Mouse (Mus musculus): Measurements from ENCODE around the gene Rbm48. TPM values are rescaled to one million over a fixed set of nuclear protein-coding genes. Genes with fewer than 3 reads are reported as not detected.
A peak's percentile ranks its signal among the peaks of the same experiment; 100 is the strongest.

Gene Rbm48
- polyA plus RNA-seq, 1 experiment = 1.9 TPM

- Histone ChIP-seq H3K4me3 (no peak overlapping the region), H3K36me3 (ENCODE audit: control insufficient read depth, insufficient read depth) (no peaks in the 10 kb centered on the region), H3K79me2 (ENCODE audit: control insufficient read depth, insufficient read depth) (peaks cover 73% of the 10 kb centered on the region), H3ac (ENCODE audit: control insufficient read depth, insufficient read length) (no peak overlapping the region), H3K4me2 (ENCODE audit: low read depth) (no peak overlapping the region), H3K27me3 (ENCODE audit: control insufficient read depth, insufficient read depth, insufficient read length) (no peaks in the 10 kb centered on the region)
- TF ChIP-seq POLR2A (IDR thresholded peaks at IDR 0.05; ENCODE audit: insufficient read length, low read depth) (no peak), TCF3 (IDR thresholded peaks at IDR 0.05; ENCODE audit: insufficient read length, low read depth) (no peak), POLR2AphosphoS2 (IDR thresholded peaks at IDR 0.05; ENCODE audit: insufficient read length, low read depth) (no peak), CEBPB (IDR thresholded peaks at IDR 0.05; ENCODE audit: insufficient read depth, poor library complexity, severe bottlenecking) (no peak), MYOG (IDR thresholded peaks at IDR 0.05; ENCODE audit: control insufficient read depth in 1 of 3, insufficient read depth in 1 of 3, insufficient read length in 2 of 3, low read depth in 2 of 3) (no peak), MYOD1 (IDR thresholded peaks at IDR 0.05; ENCODE audit: control insufficient read depth in 1 of 3, insufficient read length in 2 of 3, low read depth in 2 of 3) (no peak), REST (IDR thresholded peaks at IDR 0.05; ENCODE audit: insufficient read depth, insufficient read length) (no peak), TCF12 (IDR thresholded peaks at IDR 0.05; ENCODE audit: insufficient read depth, poor library complexity, severe bottlenecking) (no peak), SRF (IDR thresholded peaks at IDR 0.05; ENCODE audit: control insufficient read depth, insufficient read length, low read depth) (no peak), E2F4 (IDR thresholded peaks at IDR 0.05; ENCODE audit: insufficient read depth) (no peak), MAX (IDR thresholded peaks at IDR 0.05; ENCODE audit: low read depth) (no peak), USF1 (IDR thresholded peaks at IDR 0.05; ENCODE audit: low read depth) (no peak)
These were observed 50.2 kb downstream of the Rbm48 start for GRCm38 (mm10) chr5:3546226-3546625.

- H3K79me2 ChIP-seq (ENCODE audit: control insufficient read depth, insufficient read depth) = peaks cover 55% of the 10 kb centered on the region
- H3K27me3 ChIP-seq (ENCODE audit: control insufficient read depth, insufficient read depth, insufficient read length) = no peaks in the 10 kb centered on the region
- H3K36me3 ChIP-seq (ENCODE audit: control insufficient read depth, insufficient read depth) = no peaks in the 10 kb centered on the region
- peak overlapping the region; percentile 97 for H3K4me2 ChIP-seq (ENCODE audit: low read depth)
- TF ChIP-seq MYOG (IDR thresholded peaks at IDR 0.05; ENCODE audit: control insufficient read depth in 1 of 3, insufficient read depth in 1 of 3, insufficient read length in 2 of 3, low read depth in 2 of 3) = no peak
- TF ChIP-seq POLR2A (IDR thresholded peaks at IDR 0.05; ENCODE audit: insufficient read length, low read depth) = no peak
- TF ChIP-seq USF1 (IDR thresholded peaks at IDR 0.05; ENCODE audit: low read depth) = no peak
- no peak for TF ChIP-seq TCF3 (IDR thresholded peaks at IDR 0.05; ENCODE audit: insufficient read length, low read depth)
- no peak for TF ChIP-seq CEBPB (IDR thresholded peaks at IDR 0.05; ENCODE audit: insufficient read depth, poor library complexity, severe bottlenecking)
- no peak for TF ChIP-seq MYOD1 (IDR thresholded peaks at IDR 0.05; ENCODE audit: control insufficient read depth in 1 of 3, insufficient read length in 2 of 3, low read depth in 2 of 3)
- TF ChIP-seq TCF12 (IDR thresholded peaks at IDR 0.05; ENCODE audit: insufficient read depth, poor library complexity, severe bottlenecking) = no peak
- TF ChIP-seq REST (IDR thresholded peaks at IDR 0.05; ENCODE audit: insufficient read depth, insufficient read length) = no peak
- no peak for TF ChIP-seq SRF (IDR thresholded peaks at IDR 0.05; ENCODE audit: control insufficient read depth, insufficient read length, low read depth)
- TF ChIP-seq MAX (IDR thresholded peaks at IDR 0.05; ENCODE audit: low read depth) = no peak
- TF ChIP-seq E2F4 (IDR thresholded peaks at IDR 0.05; ENCODE audit: insufficient read depth) = no peak
- no peak for TF ChIP-seq POLR2AphosphoS2 (IDR thresholded peaks at IDR 0.05; ENCODE audit: insufficient read length, low read depth)
- peak overlapping the region; percentile 50 for H3K4me3 ChIP-seq
- peak overlapping the region; percentile 71 for H3ac ChIP-seq (ENCODE audit: control insufficient read depth, insufficient read length)
These were observed 52.0 kb downstream of the Rbm48 start for GRCm38 (mm10) chr5:3544480-3544769.

DNA sequence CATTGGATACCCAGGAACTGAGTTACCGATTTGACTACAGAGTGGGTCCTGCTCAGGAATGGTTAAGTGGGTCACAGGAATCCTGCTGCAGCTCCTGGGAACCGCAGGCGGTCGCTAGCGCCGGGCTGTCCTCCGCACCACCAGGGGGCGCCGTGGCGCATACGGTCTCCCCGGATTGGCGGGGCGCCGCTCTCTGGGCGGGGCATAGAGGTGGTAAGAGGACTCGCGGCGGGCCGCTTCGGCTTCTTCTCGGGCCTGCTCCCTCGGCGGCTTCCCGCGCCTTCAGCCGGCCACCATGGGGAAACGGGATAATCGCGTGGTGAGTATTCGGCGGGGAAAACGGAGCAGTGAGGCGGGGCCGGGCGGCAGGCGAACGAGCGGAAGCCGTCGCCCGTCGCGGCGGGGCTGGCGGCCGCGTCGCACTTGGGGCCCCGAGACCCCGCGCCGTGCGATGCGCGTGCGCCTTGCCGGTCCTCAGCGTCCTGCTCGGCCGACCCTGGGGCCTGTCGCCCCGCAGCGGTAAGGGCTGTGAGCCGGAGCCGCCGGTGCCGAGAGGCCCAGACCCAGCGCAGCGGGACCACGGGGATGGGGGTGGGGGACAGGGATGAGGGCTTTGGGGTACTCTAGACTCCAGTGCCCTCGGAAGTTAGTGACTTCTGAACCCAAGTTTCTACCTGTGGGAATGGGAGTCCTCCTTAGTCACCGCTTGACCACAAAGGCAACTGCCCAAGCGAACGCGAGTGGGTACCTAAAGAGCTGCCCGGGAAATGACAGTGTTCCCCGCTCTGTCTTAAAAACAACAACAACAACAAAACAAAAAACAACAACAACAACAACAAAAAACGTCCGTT, 52.5 kb downstream of the Rbm48 start, which contains the start of gene Fam133b:
Gene Fam133b, plus strand, starts transcription at position 205 of the 851 bp plus-strand sequence.
- Histone ChIP-seq H3K4me2 (ENCODE audit: low read depth) (peak within 1 kb of the TSS; percentile 97), H3K4me3 (peak within 1 kb of the TSS; percentile 50), H3ac (ENCODE audit: control insufficient read depth, insufficient read length) (peak within 1 kb of the TSS; percentile 71), H3K36me3 (ENCODE audit: control insufficient read depth, insufficient read depth) (no peaks in the 10 kb centered on the region), H3K27me3 (ENCODE audit: control insufficient read depth, insufficient read depth, insufficient read length) (no peaks in the 10 kb centered on the region), H3K79me2 (ENCODE audit: control insufficient read depth, insufficient read depth) (peaks cover 49% of the 10 kb centered on the region)
- TF ChIP-seq POLR2A (IDR thresholded peaks at IDR 0.05; ENCODE audit: insufficient read length, low read depth) = peak; percentile 68
- TF ChIP-seq MYOD1 (IDR thresholded peaks at IDR 0.05; ENCODE audit: control insufficient read depth in 1 of 3, insufficient read length in 2 of 3, low read depth in 2 of 3) = peak in 1 of 3 experiments; percentile 29
- no peak for TF ChIP-seq TCF3 (IDR thresholded peaks at IDR 0.05; ENCODE audit: insufficient read length, low read depth)
- peak in 1 of 3 experiments; percentile 47 for TF ChIP-seq MYOG (IDR thresholded peaks at IDR 0.05; ENCODE audit: control insufficient read depth in 1 of 3, insufficient read depth in 1 of 3, insufficient read length in 2 of 3, low read depth in 2 of 3)
- no peak for TF ChIP-seq MAX (IDR thresholded peaks at IDR 0.05; ENCODE audit: low read depth)
- TF ChIP-seq POLR2AphosphoS2 (IDR thresholded peaks at IDR 0.05; ENCODE audit: insufficient read length, low read depth) = peak; percentile 71
- TF ChIP-seq E2F4 (IDR thresholded peaks at IDR 0.05; ENCODE audit: insufficient read depth) = peak; percentile 56

DNA sequence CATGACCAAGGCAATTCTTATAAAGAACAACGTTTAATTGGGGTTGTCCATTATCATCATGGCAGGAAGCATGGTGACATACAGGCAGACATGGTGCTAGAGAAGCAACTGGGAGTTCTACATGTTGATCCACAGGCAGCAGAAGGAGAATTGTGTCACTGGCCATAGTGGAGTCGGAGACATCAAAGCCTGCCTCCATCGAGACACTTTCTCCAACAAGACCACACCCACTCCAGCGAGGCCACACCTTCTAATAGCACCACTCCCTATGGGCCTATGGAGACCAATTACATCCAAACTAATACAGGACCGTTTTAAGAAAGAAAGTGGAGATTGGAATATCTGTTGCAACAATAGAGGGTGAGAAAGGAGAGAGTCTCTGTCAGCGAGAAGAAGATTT, 54.5 kb downstream of the Rbm48 start:
- H3K79me2 ChIP-seq (ENCODE audit: control insufficient read depth, insufficient read depth) = peaks cover 29% of the 10 kb centered on the region
- H3K36me3 ChIP-seq (ENCODE audit: control insufficient read depth, insufficient read depth) = no peaks in the 10 kb centered on the region
- no peak overlapping the region for H3ac ChIP-seq (ENCODE audit: control insufficient read depth, insufficient read length)
- TF ChIP-seq MYOD1 (IDR thresholded peaks at IDR 0.05; ENCODE audit: control insufficient read depth in 1 of 3, insufficient read length in 2 of 3, low read depth in 2 of 3) (no peak), E2F4 (IDR thresholded peaks at IDR 0.05; ENCODE audit: insufficient read depth) (no peak), MYOG (IDR thresholded peaks at IDR 0.05; ENCODE audit: control insufficient read depth in 1 of 3, insufficient read depth in 1 of 3, insufficient read length in 2 of 3, low read depth in 2 of 3) (no peak), POLR2AphosphoS2 (IDR thresholded peaks at IDR 0.05; ENCODE audit: insufficient read length, low read depth) (no peak), SRF (IDR thresholded peaks at IDR 0.05; ENCODE audit: control insufficient read depth, insufficient read length, low read depth) (no peak), POLR2A (IDR thresholded peaks at IDR 0.05; ENCODE audit: insufficient read length, low read depth) (no peak), USF1 (IDR thresholded peaks at IDR 0.05; ENCODE audit: low read depth) (no peak), REST (IDR thresholded peaks at IDR 0.05; ENCODE audit: insufficient read depth, insufficient read length) (no peak), TCF12 (IDR thresholded peaks at IDR 0.05; ENCODE audit: insufficient read depth, poor library complexity, severe bottlenecking) (no peak), MAX (IDR thresholded peaks at IDR 0.05; ENCODE audit: low read depth) (no peak), TCF3 (IDR thresholded peaks at IDR 0.05; ENCODE audit: insufficient read length, low read depth) (no peak), CEBPB (IDR thresholded peaks at IDR 0.05; ENCODE audit: insufficient read depth, poor library complexity, severe bottlenecking) (no peak)
- H3K4me2 ChIP-seq (ENCODE audit: low read depth) = no peak overlapping the region
- H3K27me3 ChIP-seq (ENCODE audit: control insufficient read depth, insufficient read depth, insufficient read length) = no peaks in the 10 kb centered on the region
- no peak overlapping the region for H3K4me3 ChIP-seq
